Mouse (Mus musculus): ENCODE measurements at regions not wholly inside any gene's neighbourhood (a gene's known extent, or its start where the extent isn't known, plus 50 kb on each side); places are given as distances from the start of the nearest gene placed in this dataset.

DNA sequence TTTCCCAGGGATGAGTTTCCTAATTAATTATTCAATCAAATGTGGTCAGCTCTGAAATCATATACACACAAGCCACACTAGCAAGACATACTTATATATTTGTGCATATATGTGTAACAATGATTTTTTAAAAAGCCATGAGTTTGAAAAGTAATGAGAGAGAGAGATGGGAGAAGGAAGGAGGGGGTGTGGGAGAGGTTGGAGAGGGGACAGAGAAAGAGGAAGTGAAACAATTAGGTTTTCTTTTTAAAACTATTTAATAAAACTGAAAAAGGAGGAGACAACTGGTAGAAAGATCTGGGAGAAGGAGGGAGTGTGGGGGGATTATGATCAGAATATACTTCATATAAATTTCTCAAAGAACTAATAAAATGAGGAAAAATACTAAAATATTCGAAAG lies 155.7 kb upstream of the Fmo9 start:
- TF ChIP-seq GATA1 (IDR thresholded peaks at IDR 0.05; ENCODE audit: low read length), result no peak
- no peak for TF ChIP-seq TAL1 (IDR thresholded peaks at IDR 0.05; ENCODE audit: low read length)

All from erythroblast, embryonic 14.5 days (primary cell).